Mouse (Mus musculus) ES-Bruce4 (cell line): ENCODE data around the gene Strn. TPM values are rescaled to one million over a fixed set of nuclear protein-coding genes. Genes with fewer than 3 reads are reported as not detected.
A peak's percentile ranks its signal among the peaks of the same experiment; 100 is the strongest.

Source experiments
- H3K27ac ChIP-seq: 2 replicates; pipeline ENCODE4 v1.5.1; 2012; ENCODE audit warnings: low read length, inconsistent platforms; ENCODE audit not compliant: insufficient read depth
- H3K27me3 ChIP-seq: 2 replicates; pipeline ENCODE4 v1.6.1; 2012; ENCODE audit warnings: mild to moderate bottlenecking, low read length, inconsistent platforms; ENCODE audit not compliant: control insufficient read depth, poor library complexity, insufficient read depth, severe bottlenecking
- H3K36me3 ChIP-seq: 2 replicates; pipeline ENCODE4 v1.6.1; 2012; ENCODE audit warnings: inconsistent platforms, mild to moderate bottlenecking, low read length, moderate library complexity; ENCODE audit not compliant: control insufficient read depth, poor library complexity, insufficient read depth, severe bottlenecking
- H3K4me1 ChIP-seq: one replicate; pipeline ENCODE4 v1.8.1; 2011; ENCODE audit warnings: low read length; ENCODE audit not compliant: control insufficient read depth, insufficient read depth
- H3K4me3 ChIP-seq: 2 replicates; pipeline ENCODE4 v1.5.1; 2011; ENCODE audit warnings: low read depth, mild to moderate bottlenecking, low read length
- H3K9ac ChIP-seq: 2 replicates; pipeline ENCODE4 v1.6.1; 2012; ENCODE audit warnings: low read depth, mild to moderate bottlenecking, inconsistent platforms; ENCODE audit not compliant: poor library complexity, severe bottlenecking
- H3K9me3 ChIP-seq: replicated peaks from 2 replicates; pipeline ENCODE4 v1.6.1; 2012; ENCODE audit warnings: mild to moderate bottlenecking, low read length, inconsistent platforms; ENCODE audit not compliant: control insufficient read depth, poor library complexity, insufficient read depth, severe bottlenecking
- CTCF ChIP-seq: IDR thresholded peaks from one replicate; pipeline ENCODE4 v1.8.1; 2011; ENCODE audit warnings: low read depth, low read length
- EP300 ChIP-seq: IDR thresholded peaks from 2 replicates; pipeline ENCODE4 v1.6.1; 2011; ENCODE audit warnings: low read depth, low read length; ENCODE audit not compliant: insufficient read depth
- POLR2A ChIP-seq: IDR thresholded peaks from one replicate; pipeline ENCODE4 v1.8.1; 2011; ENCODE audit warnings: low read length; ENCODE audit not compliant: insufficient read depth
- polyA plus RNA-seq: library from polyadenylated mRNA; stranded (reverse); fragments of >200 nt; gene quantifications from 2 replicates; pipeline ENCODE4 v1.2.4, GENCODE M21; 2011; ENCODE audit warnings: low read depth; ENCODE audit not compliant: missing spikeins, insufficient read depth, insufficient read length

Strn gene
- 18.4 and 18.7 TPM in 2 replicates for polyA plus RNA-seq

DNA sequence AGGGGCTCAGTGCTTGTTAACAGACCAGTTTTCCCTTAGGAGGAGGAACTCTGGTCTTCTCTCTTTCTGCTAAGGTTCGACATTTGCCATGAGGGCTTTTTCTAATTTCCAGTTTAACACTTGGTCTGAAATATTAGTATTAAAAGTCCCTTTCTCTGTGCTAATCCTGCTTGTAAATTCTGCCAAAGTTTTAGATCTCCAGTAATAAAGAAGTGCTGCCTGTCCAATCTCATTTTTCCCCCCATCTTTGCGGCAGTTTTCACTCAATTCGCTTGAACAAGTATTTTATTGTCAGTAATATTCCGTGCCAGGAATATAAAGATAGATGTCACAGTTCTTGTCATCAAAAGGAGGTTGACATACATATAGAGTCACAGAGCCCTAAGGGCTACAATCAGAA is at the start of gene Strn:
Gene Strn (minus strand): TSS at position 101 of the 400 bp plus-strand sequence.
- H3K4me3 ChIP-seq: peak within 1 kb of the TSS; percentile 71
- H3K27me3 ChIP-seq: no peaks in the 10 kb centered on the region
- H3K27ac ChIP-seq: no peak within 1 kb of the TSS
- H3K4me1 ChIP-seq: no peaks in the 10 kb centered on the region
- no peaks in the 10 kb centered on the region for H3K36me3 ChIP-seq
- H3K9me3 ChIP-seq: no peaks in the 10 kb centered on the region
- TF ChIP-seq CTCF (no peak), POLR2A (no peak), EP300 (no peak)
- H3K9ac ChIP-seq: peak within 1 kb of the TSS; percentile 84

DNA sequence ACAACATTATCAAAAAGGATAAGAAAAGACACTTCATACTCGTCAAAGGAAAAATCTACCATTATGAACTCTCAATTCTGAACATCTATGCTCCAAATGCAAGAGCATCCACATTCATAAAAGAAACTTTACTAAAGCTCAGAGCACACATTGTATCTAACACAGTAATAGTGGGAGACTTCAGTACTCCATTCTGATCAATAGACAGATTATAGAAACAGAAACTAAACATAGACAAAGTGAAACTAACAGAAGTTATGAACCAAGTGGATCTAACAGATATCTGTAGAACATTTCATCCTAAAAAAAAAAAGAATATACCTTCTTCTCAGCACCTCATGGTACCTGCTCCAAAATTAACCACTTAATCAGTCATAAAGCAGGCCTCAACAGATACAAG is 41.8 kb upstream of the Strn start:
- Histone ChIP-seq H3K9ac (no peak overlapping the region), H3K9me3 (no peaks in the 10 kb centered on the region), H3K4me3 (no peak overlapping the region), H3K27ac (no peak overlapping the region), H3K4me1 (no peaks in the 10 kb centered on the region), H3K27me3 (no peaks in the 10 kb centered on the region), H3K36me3 (no peaks in the 10 kb centered on the region)
- TF ChIP-seq EP300: no peak
- no peak for TF ChIP-seq POLR2A
- TF ChIP-seq CTCF: no peak

GRCm38 (mm10) chr17:78772317-78772716 is 35.3 kb upstream of the Strn start:
- no peak overlapping the region for H3K4me3 ChIP-seq
- H3K4me1 ChIP-seq: no peaks in the 10 kb centered on the region
- no peaks in the 10 kb centered on the region for H3K27me3 ChIP-seq
- H3K9me3 ChIP-seq: no peaks in the 10 kb centered on the region
- no peak overlapping the region for H3K27ac ChIP-seq
- no peak for TF ChIP-seq EP300
- no peak for TF ChIP-seq CTCF
- no peak for TF ChIP-seq POLR2A
- no peaks in the 10 kb centered on the region for H3K36me3 ChIP-seq
- no peak overlapping the region for H3K9ac ChIP-seq

- no peaks in the 10 kb centered on the region for H3K9me3 ChIP-seq
- H3K27ac ChIP-seq: no peak overlapping the region
- no peak overlapping the region for H3K4me3 ChIP-seq
- no peak overlapping the region for H3K9ac ChIP-seq
- H3K27me3 ChIP-seq: no peaks in the 10 kb centered on the region
- H3K36me3 ChIP-seq: no peaks in the 10 kb centered on the region; the same call in 1 of the 2 replicates
- no peak for TF ChIP-seq CTCF
- H3K4me1 ChIP-seq: no peaks in the 10 kb centered on the region
Measured at GRCm38 (mm10) chr17:78770932-78771331, 33.9 kb upstream of the Strn start.

- Histone ChIP-seq H3K4me1 (no peaks in the 10 kb centered on the region), H3K27ac (no peak overlapping the region), H3K4me3 (no peak overlapping the region), H3K9ac (no peak overlapping the region), H3K36me3 (no peaks in the 10 kb centered on the region; the same call in 1 of the 2 replicates), H3K27me3 (no peaks in the 10 kb centered on the region), H3K9me3 (no peaks in the 10 kb centered on the region)
- no peak for TF ChIP-seq EP300
- TF ChIP-seq CTCF: no peak
- no peak for TF ChIP-seq POLR2A
Measured at GRCm38 (mm10) chr17:78769341-78769740, 32.3 kb upstream of the Strn start.

DNA sequence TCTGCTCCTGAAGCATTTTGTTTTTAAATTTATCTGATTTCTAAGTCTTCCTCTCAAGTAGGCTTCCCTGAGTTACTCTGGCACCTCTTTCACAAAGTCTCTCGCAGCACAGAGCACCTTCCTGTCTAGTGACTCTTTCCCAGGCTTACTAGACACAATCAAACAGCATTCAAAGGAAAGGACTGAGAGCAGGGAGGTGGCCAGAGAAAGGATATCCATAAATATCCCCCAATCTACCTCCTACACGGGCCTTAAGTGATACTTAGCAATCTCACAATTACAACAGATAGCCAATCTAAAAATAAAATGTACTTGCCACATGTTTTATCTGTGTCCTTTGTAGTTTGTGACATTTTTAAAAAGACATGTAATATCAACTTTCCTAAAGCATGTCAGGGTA is 31.9 kb upstream of the Strn start:
- Histone ChIP-seq H3K9me3 (no peaks in the 10 kb centered on the region), H3K27ac (no peak overlapping the region), H3K27me3 (no peaks in the 10 kb centered on the region), H3K9ac (no peak overlapping the region), H3K4me3 (no peak overlapping the region), H3K36me3 (no peaks in the 10 kb centered on the region; the same call in 1 of the 2 replicates), H3K4me1 (no peaks in the 10 kb centered on the region)
- TF ChIP-seq POLR2A (no peak), EP300 (no peak), CTCF (no peak)
